14 mouse cellular contexts compared by ENCODE assay signal in the genomic region with DNA sequence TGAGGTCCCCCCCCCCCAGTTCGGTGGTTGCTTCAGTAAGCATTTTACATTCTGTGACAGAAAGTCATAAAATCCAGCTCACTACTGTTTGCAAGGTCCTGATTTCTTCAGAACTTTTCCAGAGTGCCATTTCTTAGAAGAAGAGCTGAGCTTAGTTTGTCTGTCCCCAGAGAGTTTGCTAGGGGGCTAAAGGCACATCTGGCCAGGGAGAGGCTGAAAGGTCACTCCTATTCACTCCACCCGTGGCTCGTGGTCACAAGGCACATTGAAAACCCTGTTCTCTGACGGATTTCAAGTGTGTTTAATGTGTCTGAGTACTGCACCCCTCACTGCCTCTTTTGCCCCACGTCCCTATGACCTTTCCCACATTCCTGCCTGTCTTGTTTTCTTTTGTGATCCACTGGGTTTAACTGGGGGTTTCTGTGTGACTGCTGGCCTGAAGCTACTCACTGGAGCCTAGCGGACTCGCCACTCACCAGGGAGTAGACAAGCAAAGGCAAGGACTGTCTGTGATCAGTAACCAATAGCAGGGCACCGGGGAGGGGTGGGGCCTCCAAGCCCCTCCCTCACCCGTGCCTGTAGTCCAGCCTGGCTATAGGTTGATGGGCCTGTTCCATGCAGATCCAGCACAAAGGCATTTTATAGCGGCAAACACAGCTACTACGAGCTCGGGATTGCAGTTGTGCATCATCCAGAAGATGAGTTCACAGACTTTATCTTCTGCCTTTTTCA. TPM values are rescaled to one million over a fixed set of nuclear protein-coding genes. Genes with fewer than 3 reads are reported as not detected.
DNase-seq lines count a peak whose midpoint lies in the region; ATAC-seq and TF ChIP-seq lines count a peak whose summit lies in the region.
"Had no signal": no experiment of that assay in that cellular context is flagged by ENCODE, and none has a peak within 500 bp of the region (broad histone marks: within the 10 kb centered on the region; RNA-seq: fewer than 3 reads in every experiment).

No protein-coding gene starts in this region.

- no peak overlapping the region for H3K27ac ChIP-seq in hindbrain, embryonic 10.5 days
- no peak overlapping the region for H3K27ac ChIP-seq in hindbrain, embryonic 14.5 days
- no peak overlapping the region for H3K27ac ChIP-seq in ES-E14 (ENCODE audit: insufficient read depth, low read depth, low read length, poor library complexity, severe bottlenecking)
- no peak overlapping the region for H3K27ac ChIP-seq in embryonic facial prominence, embryonic 13.5 days
- H3K27ac ChIP-seq in liver, embryonic 13.5 days: no peak overlapping the region
- H3K27ac ChIP-seq: hindbrain, embryonic 13.5 days; limb, embryonic 15.5 days; stomach, embryonic 15.5 days had no signal

- no peaks in the 10 kb centered on the region for H3K9me3 ChIP-seq in hindbrain, embryonic 10.5 days
- H3K9me3 ChIP-seq in hindbrain, embryonic 14.5 days (ENCODE audit: control insufficient read depth, low read length): no peaks in the 10 kb centered on the region
- H3K9me3 ChIP-seq in ES-E14 (ENCODE audit: control insufficient read depth, insufficient read depth, low read depth, low read length): no peaks in the 10 kb centered on the region
- H3K9me3 ChIP-seq in embryonic facial prominence, embryonic 13.5 days: no peaks in the 10 kb centered on the region
- H3K9me3 ChIP-seq in liver, embryonic 13.5 days (replicated peaks): no peaks in the 10 kb centered on the region
- H3K9me3 ChIP-seq: hindbrain, embryonic 13.5 days; limb, embryonic 15.5 days; stomach, embryonic 15.5 days had no signal

- H3K4me3 ChIP-seq in hindbrain, embryonic 10.5 days: 0 out of 2 replicates have a peak overlapping the region, but pooled peaks have one; percentile 13
- no peak overlapping the region for H3K4me3 ChIP-seq in hindbrain, embryonic 14.5 days (replicated peaks; ENCODE audit: low read length)
- 0 out of 4 replicates have a peak overlapping the region, but pooled peaks of 1 of the 2 experiments have one; percentile 8 for H3K4me3 ChIP-seq in ES-E14 (ENCODE audit: insufficient read depth in 1 of 2, low read depth in 1 of 2, low read length in 2 of 2, poor library complexity in 1 of 2, severe bottlenecking in 1 of 2)
- H3K4me3 ChIP-seq in embryonic facial prominence, embryonic 13.5 days: no peak overlapping the region
- H3K4me3 ChIP-seq in liver, embryonic 13.5 days (replicated peaks): no peak overlapping the region
- H3K4me3 ChIP-seq: hindbrain, embryonic 13.5 days; limb, embryonic 15.5 days; stomach, embryonic 15.5 days had no signal

- peaks cover 94% of the 10 kb centered on the region for H3K27me3 ChIP-seq in hindbrain, embryonic 10.5 days (ENCODE audit: insufficient read depth, poor library complexity, severe bottlenecking)
- peaks cover 88% of the 10 kb centered on the region for H3K27me3 ChIP-seq in hindbrain, embryonic 14.5 days (ENCODE audit: control insufficient read depth, insufficient read depth, low read length)
- peaks cover 67% of the 10 kb centered on the region for H3K27me3 ChIP-seq in embryonic facial prominence, embryonic 13.5 days
- H3K27me3 ChIP-seq in liver, embryonic 13.5 days: peaks cover 76% of the 10 kb centered on the region

- DNase-seq in hindbrain, embryonic 10.5 days (ENCODE audit: low spot score): peak; percentile 64
- no peak for DNase-seq in hindbrain, embryonic 14.5 days (ENCODE audit: low spot score)
- peak; percentile 77 for DNase-seq in ES-E14 (ENCODE audit: low read depth, low spot score)
- DNase-seq in liver, embryonic 13.5 days: no peak
- DNase-seq in left cerebral cortex, postnatal 25 days (ENCODE audit: low spot score in 2 of 2): no peak
- DNase-seq in gastrocnemius, adult 18-20 months (ENCODE audit: low spot score): no peak
- DNase-seq: adrenal gland, adult 8-10 months; cerebellum, adult 9-11 months had no signal

- H3K36me3 ChIP-seq in hindbrain, embryonic 10.5 days: no peaks in the 10 kb centered on the region
- H3K36me3 ChIP-seq in hindbrain, embryonic 14.5 days (replicated peaks; ENCODE audit: control insufficient read depth, insufficient read depth): no peaks in the 10 kb centered on the region
- no peaks in the 10 kb centered on the region for H3K36me3 ChIP-seq in ES-E14 (ENCODE audit: control insufficient read depth, insufficient read depth, low read length, poor library complexity, severe bottlenecking)
- H3K36me3 ChIP-seq in embryonic facial prominence, embryonic 13.5 days: no peaks in the 10 kb centered on the region
- no peaks in the 10 kb centered on the region for H3K36me3 ChIP-seq in liver, embryonic 13.5 days
- H3K36me3 ChIP-seq: hindbrain, embryonic 13.5 days; limb, embryonic 15.5 days; stomach, embryonic 15.5 days had no signal

- ATAC-seq in hindbrain, embryonic 14.5 days (ENCODE audit: low FRiP score): no peak
- ATAC-seq in embryonic facial prominence, embryonic 13.5 days (ENCODE audit: insufficient number of reproducible peaks, insufficient read depth, low FRiP score, low TSS enrichment, low read depth): 0 out of 2 replicates have a peak, but pooled peaks have one; percentile 59
- ATAC-seq in liver, embryonic 13.5 days (ENCODE audit: low read depth): peak; percentile 59
- no peak for ATAC-seq in granulocyte monocyte progenitor cell, adult 5-6 weeks (replicated peaks; ENCODE audit: poor library complexity, severe bottlenecking)

- intact Hi-C loops in left cerebral cortex, postnatal 25 days (cut with DNase I): no loop called here

- no peak overlapping the region for H3K9ac ChIP-seq in hindbrain, embryonic 14.5 days
- H3K9ac ChIP-seq in ES-E14 (ENCODE audit: insufficient read depth, low read depth, low read length, poor library complexity, severe bottlenecking): no peak overlapping the region
- no peak overlapping the region for H3K9ac ChIP-seq in embryonic facial prominence, embryonic 13.5 days
- no peak overlapping the region for H3K9ac ChIP-seq in liver, embryonic 13.5 days
- H3K9ac ChIP-seq: hindbrain, embryonic 13.5 days; limb, embryonic 15.5 days; stomach, embryonic 15.5 days had no signal

- H3K4me2 ChIP-seq in hindbrain, embryonic 14.5 days (replicated peaks): no peak overlapping the region
- H3K4me2 ChIP-seq in embryonic facial prominence, embryonic 13.5 days: no peak overlapping the region
- no peak overlapping the region for H3K4me2 ChIP-seq in liver, embryonic 13.5 days
- H3K4me2 ChIP-seq: hindbrain, embryonic 13.5 days; limb, embryonic 15.5 days; stomach, embryonic 15.5 days had no signal

- in situ Hi-C loops in ES-E14 (cut with MboI; ENCODE audit: low sequenced_read_pairs in 2 of 2, unreplicated experiment in 2 of 2): loop anchor here in 1 of 2 experiments (10.0 kb wide), 1 partner anchor 137 kb away; no protein-coding TSS in a partner anchor

- H3K4me1 ChIP-seq in hindbrain, embryonic 10.5 days (replicated peaks): peaks cover 29% of the 10 kb centered on the region
- no peaks in the 10 kb centered on the region for H3K4me1 ChIP-seq in hindbrain, embryonic 14.5 days (replicated peaks; ENCODE audit: control insufficient read depth, insufficient read depth, low read length)
- peaks cover 4 to 8% of the 10 kb centered on the region in 2 experiments; a peak in 3 of 4 replicates for H3K4me1 ChIP-seq in ES-E14 (ENCODE audit: control insufficient read depth in 2 of 2, insufficient read depth in 2 of 2, low read length in 2 of 2, poor library complexity in 1 of 2)
- peaks cover 14% of the 10 kb centered on the region; the same call in 1 of the 2 replicates for H3K4me1 ChIP-seq in embryonic facial prominence, embryonic 13.5 days
- no peaks in the 10 kb centered on the region for H3K4me1 ChIP-seq in liver, embryonic 13.5 days (replicated peaks)

- WGBS in hindbrain, embryonic 10.5 days: 3% methylated on average over 12 of the region's 12 CpGs
- 3% methylated on average over 12 of the region's 12 CpGs for WGBS in hindbrain, embryonic 14.5 days
- 5% methylated on average over 12 of the region's 12 CpGs for WGBS in embryonic facial prominence, embryonic 13.5 days
- WGBS in liver, embryonic 13.5 days (ENCODE audit: insufficient replicate concordance): 12% methylated on average over 12 of the region's 12 CpGs

TF ChIP-seq in ES-E14, 5 proteins besides CTCF, POLR2A, EP300 and RAD21:
- no peak for TF ChIP-seq HCFC1 (IDR thresholded peaks at IDR 0.05; ENCODE audit: borderline replicate concordance, insufficient read depth, low read length)
- TF ChIP-seq MAFK (IDR thresholded peaks at IDR 0.05; ENCODE audit: insufficient read depth, low read depth, low read length): no peak
TF ChIP-seq in ES-E14: peak in this region for 0.

RNA-seq across cellular contexts. Expression of a gene that starts 13.2 kb away (rescaled TPM):
- polyA plus RNA-seq in hindbrain, embryonic 10.5 days (2016; fragmentation: Nextera tagmentation; extraction: Ambion mirVana): 0.25 and 0.27 TPM in 2 replicates
- 0.04 and 0.25 TPM in 2 replicates for polyA plus RNA-seq in hindbrain, embryonic 14.5 days (2014; fragmentation: Nextera tagmentation; extraction: Ambion mirVana)
- 0.13 TPM in 1 of 2 replicates, not detected in the other for total RNA-seq in ES-E14 (2012; rRNA removed)
- 0.50 and 0.58 TPM in 2 replicates for polyA plus RNA-seq in embryonic facial prominence, embryonic 13.5 days (2015; fragmentation: Nextera tagmentation; extraction: Ambion mirVana)
- polyA plus RNA-seq in liver, embryonic 13.5 days (2015; fragmentation: Nextera tagmentation; extraction: Ambion mirVana): not detected in 2 replicates
- total RNA-seq in left cerebral cortex, postnatal 25 days (2021): not detected
- not detected in 2 replicates for total RNA-seq in granulocyte monocyte progenitor cell, adult 5-6 weeks (2014; fragmentation: Nextera tagmentation)
- 0.09 and 0.26 TPM in 2 replicates for total RNA-seq in granulocyte monocyte progenitor cell, adult 5-6 weeks (2017)
- total RNA-seq in gastrocnemius, adult 18-20 months (2021): 10 to 100 TPM; 12.2 to 16.4 TPM
- total RNA-seq: adrenal gland, adult 8-10 months; neutrophil, adult 5-6 weeks had no signal
- polyA plus RNA-seq: hindbrain, embryonic 13.5 days had no signal

Comparison
In these comparisons a context has a peak if more than half of its experiments do, and no peak if none do; other contexts are left out.
1. DNase-seq: peak in hindbrain, embryonic 10.5 days (single experiment) and ES-E14 (single experiment); none in hindbrain, embryonic 14.5 days (single experiment), liver, embryonic 13.5 days (single experiment), left cerebral cortex, postnatal 25 days (0 of 2) and gastrocnemius, adult 18-20 months (single experiment).
2. ATAC-seq: peak in embryonic facial prominence, embryonic 13.5 days (single experiment) and liver, embryonic 13.5 days (single experiment); none in hindbrain, embryonic 14.5 days (single experiment) and granulocyte monocyte progenitor cell, adult 5-6 weeks (single experiment).
3. RNA of a gene that starts 13.2 kb away (total RNA-seq): 12.2 to 16.4 TPM in gastrocnemius, adult 18-20 months; 0.09 to 0.26 TPM in granulocyte monocyte progenitor cell, adult 5-6 weeks, 0.13 TPM in ES-E14 and not detected in left cerebral cortex, postnatal 25 days; every median in the first group is over 10 times any median in the second.